Mouse (Mus musculus) liver, embryonic 14.5 days (tissue): Measurements from ENCODE around the gene Mif4gd.

Source experiments
- CTCF ChIP-seq: IDR thresholded peaks from 2 replicates; pipeline ENCODE4 v1.5.1; 2016; ENCODE audit warnings: antibody characterized with exemption, low read depth, control low read depth
- EP300 ChIP-seq: IDR thresholded peaks from 2 replicates; pipeline ENCODE4 v1.6.1; 2016; ENCODE audit warnings: antibody characterized with exemption, low read depth

GRCm38 (mm10) chr11:115644308-115644707, 31.5 kb upstream of the Mif4gd start:
- TF ChIP-seq CTCF (no peak), EP300 (no peak)
